Mouse (Mus musculus) megakaryocyte, embryonic 14.5 days (primary cell): ENCODE results near the gene Zfhx3.

Experiments used
- FLI1 ChIP-seq: IDR thresholded peaks from 2 replicates; pipeline ENCODE4 v1.6.1; 2012; ENCODE audit warnings: low read length, inconsistent platforms, mixed read lengths
- GATA1 ChIP-seq: IDR thresholded peaks from 3 replicates; pipeline ENCODE4 v1.6.1; 2012; ENCODE audit warnings: mixed read lengths, low read length, inconsistent platforms, borderline replicate concordance

GRCm38 (mm10) chr8:108990537-108990936, 1048.1 kb downstream of the Zfhx3 start:
- TF ChIP-seq GATA1 = no peak
- TF ChIP-seq FLI1 = no peak
